Comparison of ENCODE assay signal across 15 mouse cellular contexts in genomic region chr5:97348760-97349159, GRCm38 (mm10). TPM values are rescaled to one million over a fixed set of nuclear protein-coding genes. Genes with fewer than 3 reads are reported as not detected.
DNase-seq lines count a peak whose midpoint lies in the region; ATAC-seq and TF ChIP-seq lines count a peak whose summit lies in the region.
"Had no signal": no experiment of that assay in that cellular context is flagged by ENCODE, and none has a peak within 500 bp of the region (broad histone marks: within the 10 kb centered on the region; RNA-seq: fewer than 3 reads in every experiment).

No protein-coding gene starts in this region.

- H3K36me3 ChIP-seq in hindbrain, embryonic 14.5 days (replicated peaks; ENCODE audit: control insufficient read depth, insufficient read depth): no peaks in the 10 kb centered on the region
- no peaks in the 10 kb centered on the region for H3K36me3 ChIP-seq in hindbrain, embryonic 13.5 days
- H3K36me3 ChIP-seq in neural tube, embryonic 13.5 days: no peaks in the 10 kb centered on the region
- H3K36me3 ChIP-seq in limb, embryonic 14.5 days (ENCODE audit: control insufficient read depth, insufficient read depth, low read length): no peaks in the 10 kb centered on the region

- no peaks in the 10 kb centered on the region for H3K4me1 ChIP-seq in hindbrain, embryonic 14.5 days (replicated peaks; ENCODE audit: control insufficient read depth, insufficient read depth, low read length)
- no peaks in the 10 kb centered on the region for H3K4me1 ChIP-seq in hindbrain, embryonic 13.5 days (replicated peaks)
- H3K4me1 ChIP-seq in neural tube, embryonic 13.5 days (replicated peaks): 0 out of 2 replicates have a peak, but pooled peaks cover 3% of the 10 kb centered on the region
- H3K4me1 ChIP-seq in limb, embryonic 14.5 days (ENCODE audit: control insufficient read depth, insufficient read depth, low read length): no peaks in the 10 kb centered on the region; the same call in 1 of the 2 replicates
- H3K4me1 ChIP-seq: megakaryocyte, embryonic 14.5 days had no signal

- H3K9ac ChIP-seq in hindbrain, embryonic 14.5 days: no peak overlapping the region
- H3K9ac ChIP-seq in hindbrain, embryonic 13.5 days: no peak overlapping the region
- H3K9ac ChIP-seq in neural tube, embryonic 13.5 days: no peak overlapping the region
- no peak overlapping the region for H3K9ac ChIP-seq in limb, embryonic 14.5 days (ENCODE audit: low read depth, low read length, severe bottlenecking)

- WGBS in hindbrain, embryonic 14.5 days: 75% methylated on average over 2 of the region's 2 CpGs
- 63% methylated on average over 2 of the region's 2 CpGs for WGBS in hindbrain, embryonic 13.5 days
- 63% methylated on average over 2 of the region's 2 CpGs for WGBS in neural tube, embryonic 13.5 days
- WGBS in limb, embryonic 14.5 days: 36% methylated on average over 2 of the region's 2 CpGs

- no peaks in the 10 kb centered on the region for H3K9me3 ChIP-seq in hindbrain, embryonic 14.5 days (ENCODE audit: control insufficient read depth, low read length)
- H3K9me3 ChIP-seq in hindbrain, embryonic 13.5 days: no peaks in the 10 kb centered on the region
- H3K9me3 ChIP-seq in neural tube, embryonic 13.5 days: no peaks in the 10 kb centered on the region
- H3K9me3 ChIP-seq in limb, embryonic 14.5 days (ENCODE audit: control insufficient read depth, low read length): no peaks in the 10 kb centered on the region
- H3K9me3 ChIP-seq: megakaryocyte, embryonic 14.5 days had no signal

- H3K4me2 ChIP-seq in hindbrain, embryonic 14.5 days (replicated peaks): no peak overlapping the region
- H3K4me2 ChIP-seq in hindbrain, embryonic 13.5 days: no peak overlapping the region
- no peak overlapping the region for H3K4me2 ChIP-seq in neural tube, embryonic 13.5 days
- no peak overlapping the region for H3K4me2 ChIP-seq in limb, embryonic 14.5 days (replicated peaks; ENCODE audit: low read depth, low read length, severe bottlenecking)

- no peaks in the 10 kb centered on the region for H3K27me3 ChIP-seq in hindbrain, embryonic 14.5 days (ENCODE audit: control insufficient read depth, insufficient read depth, low read length)
- H3K27me3 ChIP-seq in hindbrain, embryonic 13.5 days: no peaks in the 10 kb centered on the region
- H3K27me3 ChIP-seq in neural tube, embryonic 13.5 days: no peaks in the 10 kb centered on the region
- no peaks in the 10 kb centered on the region for H3K27me3 ChIP-seq in limb, embryonic 14.5 days (ENCODE audit: control insufficient read depth, insufficient read depth, low read length)
- H3K27me3 ChIP-seq: megakaryocyte, embryonic 14.5 days had no signal

- no peak for TF ChIP-seq POLR2A in limb, embryonic 14.5 days (IDR thresholded peaks at IDR 0.05; ENCODE audit: borderline replicate concordance, extremely low read depth, insufficient read depth, insufficient read length)

- peak; percentile 28 for DNase-seq in hindbrain, embryonic 14.5 days (ENCODE audit: low spot score)
- DNase-seq in neural tube, embryonic 10.5 days (ENCODE audit: extremely low spot score, low spot score): no peak
- DNase-seq in limb, embryonic 14.5 days (ENCODE audit: low spot score): peak; percentile 47
- peak; percentile 18 for DNase-seq in skeletal muscle tissue, adult 2 months (ENCODE audit: low read depth, low spot score)
- DNase-seq in layer of hippocampus, adult 8-10 months (ENCODE audit: low spot score in 2 of 2): no peak
- no peak for DNase-seq in ovary, postnatal 10 days (ENCODE audit: low spot score)
- DNase-seq: gastrocnemius, postnatal 36 days; heart, postnatal 4 days; right cerebral cortex, postnatal 14 days had no signal

- ATAC-seq in hindbrain, embryonic 14.5 days (ENCODE audit: low FRiP score): no peak
- no peak for ATAC-seq in hindbrain, embryonic 13.5 days (ENCODE audit: low FRiP score)
- peak; percentile 71 for ATAC-seq in neural tube, embryonic 13.5 days (ENCODE audit: low read depth)
- ATAC-seq in limb, embryonic 14.5 days (ENCODE audit: low FRiP score, low read depth): 0 out of 2 replicates have a peak, but pooled peaks have one; percentile 47

- no peak overlapping the region for H3K27ac ChIP-seq in hindbrain, embryonic 14.5 days
- no peak overlapping the region for H3K27ac ChIP-seq in hindbrain, embryonic 13.5 days
- H3K27ac ChIP-seq in neural tube, embryonic 13.5 days (replicated peaks): 0 out of 2 replicates have a peak overlapping the region, but pooled peaks have one; percentile 23
- H3K27ac ChIP-seq in limb, embryonic 14.5 days (replicated peaks; ENCODE audit: low read depth, low read length): no peak overlapping the region
- H3K27ac ChIP-seq: layer of hippocampus, adult 2 months had no signal

- H3K4me3 ChIP-seq in hindbrain, embryonic 14.5 days (replicated peaks; ENCODE audit: low read length): no peak overlapping the region
- no peak overlapping the region for H3K4me3 ChIP-seq in hindbrain, embryonic 13.5 days
- H3K4me3 ChIP-seq in neural tube, embryonic 13.5 days: no peak overlapping the region
- H3K4me3 ChIP-seq in limb, embryonic 14.5 days (replicated peaks; ENCODE audit: low read length): no peak overlapping the region
- H3K4me3 ChIP-seq: layer of hippocampus, adult 2 months; megakaryocyte, embryonic 14.5 days had no signal

RNA-seq across cellular contexts. Expression of gene Naa11, which starts 43.4 kb away (rescaled TPM):
- not detected in 2 replicates for polyA plus RNA-seq in hindbrain, embryonic 14.5 days (2014; fragmentation: Nextera tagmentation; extraction: Ambion mirVana)
- polyA plus RNA-seq in hindbrain, embryonic 13.5 days (2015; fragmentation: Nextera tagmentation; extraction: Ambion mirVana): not detected in 2 replicates
- not detected in 2 replicates for polyA plus RNA-seq in neural tube, embryonic 13.5 days (2015; fragmentation: Nextera tagmentation; extraction: Ambion mirVana)
- polyA plus RNA-seq in limb, embryonic 14.5 days (2012; rRNA removed): not detected in 2 replicates
- polyA plus RNA-seq in limb, embryonic 14.5 days (2014; fragmentation: Nextera tagmentation; extraction: Ambion mirVana): not detected in 2 replicates
- not detected for total RNA-seq in layer of hippocampus, adult 8-10 months (2022)
- total RNA-seq: common myeloid progenitor, adult 5-6 weeks; gastrocnemius, postnatal 36 days; heart, postnatal 4 days; layer of hippocampus, adult 2 months had no signal
- polyA plus RNA-seq: limb, embryonic 11.5 days had no signal

Comparison
In these comparisons a context has a peak if more than half of its experiments do, and no peak if none do; other contexts are left out.
1. ATAC-seq: peak in neural tube, embryonic 13.5 days (single experiment) and limb, embryonic 14.5 days (single experiment); none in hindbrain, embryonic 14.5 days (single experiment) and hindbrain, embryonic 13.5 days (single experiment).
2. DNase-seq: peak in hindbrain, embryonic 14.5 days (single experiment), limb, embryonic 14.5 days (single experiment) and skeletal muscle tissue, adult 2 months (single experiment); none in neural tube, embryonic 10.5 days (single experiment), layer of hippocampus, adult 8-10 months (0 of 2) and ovary, postnatal 10 days (single experiment).